Mouse (Mus musculus): ENCODE results near the gene BC107364. TPM values are rescaled to one million over a fixed set of nuclear protein-coding genes. Genes with fewer than 3 reads are reported as not detected.
"Not testable (repeated sequence)": the region's sequence is repeated elsewhere in the genome, so short reads cannot be mapped to it uniquely, and the experiment has no call there.

Gene BC107364
- polyA plus RNA-seq, 1 experiment from 2014 or later, result 0.46 TPM

DNA sequence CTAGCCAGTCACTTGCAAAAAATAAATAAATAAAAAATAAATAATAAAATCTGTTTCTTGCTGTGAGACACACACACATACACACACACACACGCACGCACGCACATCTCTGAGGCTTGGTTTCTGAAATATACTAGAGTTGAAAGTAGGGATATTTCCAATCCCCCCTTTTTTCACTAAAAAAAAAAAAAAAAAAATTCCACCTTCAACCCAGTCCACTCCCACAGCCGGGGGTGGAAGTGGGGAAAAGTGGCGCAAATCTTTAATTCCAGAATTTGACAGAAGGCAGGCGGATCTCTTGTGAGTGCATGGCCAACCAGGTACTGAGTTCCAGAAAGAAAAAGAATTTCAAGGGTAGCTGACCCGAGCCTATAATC is 37.2 kb downstream of the BC107364 start:
- no peak for DNase-seq (ENCODE audit: low spot score)

DNA sequence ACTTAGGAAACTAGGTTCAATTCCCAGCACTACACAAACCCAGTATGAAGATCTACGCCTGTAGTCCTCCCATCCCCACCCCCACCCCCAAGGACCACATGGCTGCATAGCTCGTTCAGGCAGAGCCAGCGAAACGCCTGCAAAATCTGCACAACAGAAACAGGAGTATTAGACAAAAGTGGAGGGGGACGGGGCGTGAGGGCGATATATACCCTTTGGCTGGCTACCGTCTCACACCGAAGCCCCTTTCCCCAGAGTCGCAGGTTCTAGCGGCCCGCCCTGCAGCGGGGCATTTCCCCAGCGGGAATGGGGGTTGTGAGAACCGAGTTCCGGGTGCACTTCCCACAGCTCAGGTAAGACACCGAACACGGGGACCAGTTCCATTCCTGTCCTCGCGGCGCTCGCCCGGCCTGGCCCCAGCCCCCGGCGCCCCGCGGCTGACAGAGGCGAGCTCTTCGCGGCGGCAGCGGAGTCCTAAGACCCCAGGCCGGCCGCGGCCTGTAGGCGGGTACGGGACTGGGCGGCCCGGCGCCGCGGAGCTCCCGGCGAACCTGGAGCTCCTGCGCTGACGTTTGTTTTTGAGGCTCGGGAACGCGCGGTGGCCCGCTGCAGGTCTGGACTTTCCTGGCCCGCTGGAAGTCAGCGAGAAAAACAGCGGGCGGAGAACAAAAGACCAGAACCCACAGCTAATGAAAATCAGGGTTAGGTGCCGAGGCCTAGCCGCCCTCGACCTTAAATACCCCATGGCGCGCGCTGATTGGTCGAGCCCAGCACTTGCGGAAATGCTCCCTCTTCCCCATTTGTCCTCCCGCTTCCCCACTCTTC is 37.8 kb downstream of the BC107364 start:
- DNase-seq (ENCODE audit: low spot score), result peak; percentile 83

DNA sequence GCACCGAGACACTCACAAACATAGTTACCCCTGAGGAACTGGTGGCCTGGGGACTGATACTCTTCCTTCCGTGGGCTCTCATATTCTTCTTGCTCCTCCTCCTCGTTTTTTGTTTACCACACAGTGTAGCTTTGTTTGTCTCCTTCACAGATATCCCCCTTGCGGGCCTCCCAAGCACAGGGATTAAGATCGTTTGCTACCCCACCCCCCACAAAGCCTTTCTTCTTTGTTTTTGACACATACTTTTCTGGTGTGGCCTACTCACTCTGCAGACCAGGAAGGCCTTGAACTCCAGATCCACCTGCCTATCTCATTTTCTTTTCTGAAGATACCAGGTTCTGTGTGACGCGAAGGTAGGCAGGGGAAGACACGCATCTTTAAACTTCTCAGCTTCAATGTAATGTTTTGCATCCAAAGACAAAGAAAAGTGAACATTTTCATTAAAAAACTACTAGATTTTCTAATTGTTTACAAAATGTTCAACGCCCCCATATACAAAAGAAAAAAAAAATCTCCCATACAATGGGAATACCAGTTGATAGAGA is 38.5 kb downstream of the BC107364 start:
- peak; percentile 16 for DNase-seq (ENCODE audit: low spot score)

DNA sequence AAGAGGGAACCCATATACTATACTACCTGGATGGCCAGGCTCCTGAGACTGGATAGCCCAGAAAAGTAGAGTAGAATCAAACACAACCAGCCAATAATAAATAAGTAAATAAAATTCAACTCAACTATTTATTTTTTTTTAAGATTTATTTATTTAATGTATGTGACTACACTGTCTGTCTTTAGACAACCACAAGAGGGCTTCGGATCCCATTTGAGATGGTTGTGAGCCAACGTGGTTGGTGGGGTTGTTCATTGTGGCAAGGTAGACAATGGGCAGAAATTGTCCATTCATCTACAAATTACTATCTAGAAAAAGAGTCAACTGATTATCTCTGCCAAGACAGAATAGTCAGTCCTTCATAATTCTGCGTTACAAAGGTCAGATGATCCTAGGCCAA is 40.3 kb downstream of the BC107364 start:
- DNase-seq (ENCODE audit: low spot score), result no peak

DNA sequence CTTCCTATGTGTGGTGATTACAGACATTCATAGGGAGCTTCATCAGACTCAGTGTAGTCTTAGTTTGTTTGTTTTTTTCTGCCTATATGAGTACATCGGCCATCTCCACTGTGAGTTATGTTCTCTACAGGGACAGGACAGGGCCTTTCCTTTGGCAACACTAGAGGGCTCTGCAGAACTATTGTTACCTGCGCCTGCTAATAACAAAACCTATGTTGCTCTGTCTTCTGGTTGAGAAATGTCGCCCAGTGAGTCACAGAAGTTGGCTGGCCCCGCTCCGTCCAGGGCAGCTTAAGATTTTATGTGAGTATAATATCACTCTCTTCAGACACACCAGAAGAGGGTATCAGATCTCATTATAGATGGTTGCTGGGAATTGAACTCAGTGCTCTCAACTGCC is 41.1 kb downstream of the BC107364 start:
- peak; percentile 9 for DNase-seq (ENCODE audit: low spot score)

DNA sequence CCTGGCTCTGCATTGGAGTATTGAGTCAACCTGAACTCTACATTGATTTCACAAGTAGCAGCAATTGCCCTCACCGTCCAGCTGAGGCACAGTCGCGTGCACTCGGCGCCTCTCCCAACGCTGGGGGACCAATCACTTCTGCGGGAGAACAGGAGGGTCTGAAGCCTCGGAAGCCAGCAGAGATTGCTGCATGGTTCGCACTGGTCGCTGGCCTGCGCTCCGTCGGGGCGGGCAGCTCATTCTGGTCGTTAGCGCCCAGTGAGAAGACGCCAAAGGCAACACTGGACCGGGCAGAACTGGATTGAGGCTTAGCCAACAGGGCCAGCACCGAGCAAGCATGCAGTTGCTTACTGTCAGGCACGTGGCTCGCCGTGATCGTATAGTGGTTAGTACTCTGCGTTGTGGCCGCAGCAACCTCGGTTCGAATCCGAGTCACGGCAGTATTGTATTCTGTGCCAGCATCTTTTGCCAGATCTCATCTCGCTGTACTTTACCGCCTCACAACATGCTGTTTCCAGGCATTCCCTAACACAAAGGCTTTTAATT is 42.3 kb downstream of the BC107364 start:
- DNase-seq (ENCODE audit: low spot score), result no peak

DNA sequence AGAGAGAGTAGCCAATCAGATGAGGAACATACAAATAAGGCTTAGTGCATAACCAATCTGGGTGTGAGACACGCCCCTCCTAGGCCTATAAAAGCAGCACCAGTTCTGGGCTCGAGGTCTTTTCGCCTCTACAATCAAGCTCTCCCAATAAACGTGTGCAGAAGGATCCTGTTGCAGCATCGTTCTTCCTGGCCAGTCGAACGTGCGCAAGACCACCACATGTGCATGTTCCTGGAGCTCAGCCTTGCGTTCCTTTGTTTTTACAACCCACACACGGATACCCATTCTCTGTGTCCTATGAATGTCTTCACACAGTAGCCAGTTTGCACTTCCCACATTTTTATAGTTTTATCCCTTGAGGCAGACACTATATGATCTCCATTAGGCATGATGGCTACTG is 44.0 kb downstream of the BC107364 start:
- DNase-seq (ENCODE audit: low spot score), result not testable (repeated sequence)

DNA sequence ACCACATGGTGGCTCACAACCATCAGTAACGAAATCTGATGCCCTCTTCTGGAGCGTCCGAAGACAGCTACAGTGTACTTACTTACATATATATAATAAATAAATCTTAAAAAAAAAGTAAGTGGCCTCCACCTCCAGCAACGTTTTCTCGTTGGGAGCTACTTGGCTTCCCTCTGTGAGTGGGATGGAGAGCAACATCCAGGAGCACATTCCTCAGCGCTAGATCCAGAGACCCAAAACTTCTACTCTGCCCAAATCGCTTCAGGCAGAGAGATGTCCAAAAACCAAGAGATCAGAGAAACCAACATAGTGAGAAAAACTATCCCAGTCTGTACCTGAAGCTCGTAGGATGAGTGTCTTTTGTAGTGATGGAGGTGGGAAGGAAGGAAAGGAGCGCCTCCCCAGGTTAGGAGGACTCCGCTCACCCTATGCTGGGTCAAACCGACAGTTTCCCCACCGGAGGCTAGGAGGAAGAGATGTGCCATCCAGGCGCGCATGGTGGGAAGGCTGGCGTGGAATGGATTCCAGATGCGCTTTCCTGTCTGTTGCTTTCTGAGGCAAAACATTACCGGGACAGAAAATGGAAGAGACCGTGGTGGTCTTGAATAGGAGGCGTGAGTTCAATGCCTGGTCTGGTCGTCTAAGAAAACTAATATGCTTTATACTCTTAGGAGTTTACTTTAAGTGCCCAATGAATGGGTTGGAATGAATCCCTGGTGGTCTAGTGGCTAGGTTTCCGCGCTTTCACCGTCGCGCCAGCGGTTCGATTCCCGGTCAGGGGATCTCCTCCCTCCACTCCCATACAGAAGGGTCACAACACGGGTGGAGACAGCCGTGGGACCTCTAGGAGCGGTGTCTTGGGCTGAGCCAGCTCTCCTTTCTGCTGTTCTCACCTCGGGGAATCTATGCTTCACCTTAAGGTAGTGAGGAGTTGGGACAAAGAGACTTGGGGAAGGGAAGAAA is 46.3 kb downstream of the BC107364 start:
- no peak for DNase-seq (ENCODE audit: low spot score)

DNA sequence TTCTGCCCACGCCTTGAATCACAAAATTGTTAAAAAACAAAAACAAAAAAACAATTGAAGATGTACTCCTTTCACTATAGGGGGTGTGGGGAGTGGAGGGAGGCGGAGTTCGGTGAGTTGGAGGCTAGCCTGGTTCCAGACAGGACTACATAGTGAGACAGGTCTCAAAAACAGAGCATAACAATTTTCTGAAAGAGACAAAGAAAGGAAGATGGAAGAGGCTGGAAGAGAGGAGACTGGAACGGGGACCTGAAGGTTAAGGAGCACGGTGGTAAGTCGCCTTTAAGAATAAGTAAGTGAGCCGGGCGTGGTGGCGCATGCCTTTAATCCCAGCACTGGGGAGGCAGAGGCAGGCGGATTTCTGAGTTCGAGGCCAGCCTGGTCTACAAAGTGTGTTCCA is 47.1 kb downstream of the BC107364 start:
- no peak for DNase-seq (ENCODE audit: low spot score)

DNA sequence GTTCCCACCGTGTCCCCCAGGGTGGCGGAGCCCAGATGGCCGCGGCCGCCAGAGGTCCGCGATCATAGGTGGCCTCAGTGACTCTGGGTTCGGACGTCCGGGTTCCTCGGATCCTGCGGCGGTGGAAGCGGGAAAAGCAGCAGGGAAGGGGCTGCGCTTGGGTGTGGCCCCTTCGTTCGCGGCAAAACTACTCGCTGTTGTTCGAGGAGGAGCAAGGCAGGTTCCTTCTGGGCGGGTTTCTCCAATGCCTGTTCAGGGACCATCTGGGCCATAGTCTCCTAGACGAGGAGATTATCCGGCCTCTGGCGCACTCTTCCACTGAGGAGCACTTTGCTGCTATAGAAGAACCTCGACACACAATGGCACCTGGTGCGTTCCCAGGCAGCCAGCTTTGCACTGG is 47.7 kb downstream of the BC107364 start:
- no peak for DNase-seq (ENCODE audit: low spot score)

DNA sequence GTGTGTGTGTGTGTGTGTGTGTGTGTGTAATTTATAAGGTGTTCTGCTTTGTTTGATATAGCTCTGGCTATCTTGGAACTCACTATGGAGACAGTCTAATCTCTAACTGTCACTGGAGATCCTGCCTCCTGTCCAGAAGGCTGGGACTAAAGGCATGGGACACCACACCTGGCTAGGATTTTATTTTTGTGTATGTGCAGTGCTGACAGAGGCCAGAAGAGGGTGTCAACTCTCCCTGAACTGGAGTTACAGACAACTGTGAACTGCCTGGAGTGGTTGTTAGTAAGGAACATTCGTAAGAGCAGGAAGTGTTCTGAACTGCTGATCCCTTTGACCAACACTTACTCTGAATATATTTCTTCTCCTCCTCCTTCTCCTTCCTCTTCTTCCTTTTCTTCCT is 49.1 kb downstream of the BC107364 start:
- DNase-seq (ENCODE audit: low spot score), result peak; percentile 45

DNA sequence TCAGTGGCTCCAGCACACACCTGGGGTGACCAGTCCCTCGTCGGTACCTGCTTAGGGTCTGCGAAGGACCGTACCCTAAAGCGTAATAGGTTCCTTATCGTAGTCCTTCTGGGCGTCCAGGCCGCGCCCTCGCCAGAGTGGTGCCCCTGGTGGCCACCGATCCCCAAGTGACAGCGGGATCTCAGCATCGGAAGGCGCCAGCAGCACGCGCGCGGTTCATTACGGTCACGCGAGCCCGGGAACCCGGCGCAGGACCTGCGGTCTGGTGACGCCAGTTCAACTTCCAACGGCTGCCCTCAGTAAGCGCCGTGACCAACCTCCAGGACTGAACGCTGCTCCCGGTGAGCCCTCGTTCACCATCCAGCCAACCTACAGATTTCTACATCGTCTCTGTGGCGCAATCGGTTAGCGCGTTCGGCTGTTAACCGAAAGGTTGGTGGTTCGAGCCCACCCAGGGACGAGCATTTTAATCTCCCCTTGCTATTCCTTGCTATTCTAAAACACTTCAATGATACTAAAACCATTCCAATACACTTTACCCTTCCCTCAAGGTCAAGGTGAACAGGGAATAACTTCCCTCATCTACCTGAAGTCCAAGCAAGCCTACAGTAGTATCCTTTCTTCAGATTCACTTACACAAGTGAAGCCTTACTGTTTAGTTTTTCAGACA is 50.1 kb downstream of the BC107364 start:
- DNase-seq (ENCODE audit: low spot score), result peak; percentile 24

DNA sequence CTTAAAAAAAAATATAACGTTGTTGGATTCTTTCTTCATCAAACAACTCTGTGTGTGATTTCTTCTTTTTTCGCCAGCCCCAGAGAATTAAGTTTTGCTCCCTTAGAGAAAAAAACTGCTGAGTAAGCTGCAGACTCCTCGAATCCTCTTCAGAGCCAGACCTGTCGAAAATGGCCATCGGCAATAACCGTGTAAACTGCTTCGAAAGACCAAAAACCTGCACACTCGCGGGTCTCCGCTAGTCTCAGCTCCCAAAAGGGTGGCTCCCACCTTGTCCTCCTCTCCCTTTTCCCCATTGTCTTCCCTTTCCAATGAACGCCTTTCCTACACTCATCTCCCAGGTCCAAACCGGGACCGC is 50.7 kb downstream of the BC107364 start:
- no peak for DNase-seq (ENCODE audit: low spot score)

DNA sequence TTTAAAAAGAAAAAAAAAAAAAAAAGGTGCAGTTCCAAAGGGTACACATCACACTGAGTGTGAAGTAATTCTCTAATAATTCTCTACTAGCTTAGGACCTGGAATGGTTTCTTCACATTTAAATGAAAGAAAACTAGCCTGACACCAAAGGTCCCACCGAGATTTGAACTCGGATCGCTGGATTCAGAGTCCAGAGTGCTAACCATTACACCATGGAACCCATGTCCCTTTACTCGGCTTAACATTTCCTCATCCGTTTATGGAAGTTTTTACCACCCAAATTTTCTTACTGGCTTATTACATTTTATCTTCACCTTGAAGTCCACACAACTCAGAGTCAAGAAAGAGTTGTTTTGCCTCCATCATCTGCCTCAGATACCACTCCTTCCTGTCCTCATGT is 53.2 kb downstream of the BC107364 start:
- peak; percentile 23 for DNase-seq (ENCODE audit: low spot score)

DNA sequence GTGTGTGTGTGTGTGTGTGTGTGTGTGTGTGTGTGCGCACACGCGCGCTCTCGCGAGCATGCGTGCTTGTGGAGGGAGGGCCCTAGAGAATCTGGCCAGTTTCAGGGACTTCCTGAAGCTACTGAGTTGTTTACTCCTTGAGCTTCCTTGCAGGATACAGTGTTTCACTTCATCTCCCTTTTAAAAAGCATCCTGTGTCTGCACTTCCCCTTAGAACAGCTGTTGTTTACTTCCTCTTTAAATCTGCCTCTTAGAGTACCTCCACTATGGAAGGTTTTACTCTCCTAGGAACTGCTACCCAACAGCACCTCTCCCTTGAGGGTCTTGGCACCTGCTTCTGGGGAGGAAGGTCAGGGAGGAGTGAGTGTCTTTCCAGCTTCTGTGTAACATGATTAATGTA is 55.2 kb downstream of the BC107364 start:
- no peak for DNase-seq (ENCODE audit: low spot score)

DNA sequence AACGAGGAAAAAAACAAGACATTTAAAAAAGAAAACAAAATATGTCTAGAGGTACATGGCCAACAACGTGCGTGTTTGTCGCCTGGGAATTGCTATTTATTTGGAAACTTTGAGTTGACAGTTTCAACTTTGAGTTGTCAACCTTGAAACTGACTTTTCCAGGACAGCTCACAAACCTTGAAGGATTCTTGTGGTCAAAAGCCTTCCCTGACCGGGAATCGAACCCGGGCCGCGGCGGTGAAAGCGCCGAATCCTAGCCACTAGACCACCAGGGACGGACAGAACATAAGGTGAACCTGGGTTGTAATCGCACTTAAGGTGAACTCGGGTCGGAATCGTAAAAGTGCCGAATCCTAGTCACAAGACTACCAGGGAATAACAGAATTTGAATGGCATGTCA is 64.9 kb downstream of the BC107364 start:
- DNase-seq (ENCODE audit: low spot score), result not testable (repeated sequence)

Other genes starting within 250 kb of the BC107364 start
- 84.7 and 86.0 TPM in 2 replicates for gene Bola1, start 232.6 kb downstream of the BC107364 start, polyA plus RNA-seq (2015; fragmentation: Nextera tagmentation; extraction: Ambion mirVana)
- 0.94 and 1.8 TPM in 2 replicates for gene Hist2h2ab, start 232.4 kb downstream of the BC107364 start, polyA plus RNA-seq (2015; fragmentation: Nextera tagmentation; extraction: Ambion mirVana)
- gene Hist2h2ac, start 231.4 kb downstream of the BC107364 start, polyA plus RNA-seq (2015; fragmentation: Nextera tagmentation; extraction: Ambion mirVana), result 41.4 and 51.6 TPM in 2 replicates
- gene Hist2h2be, start 231.2 kb downstream of the BC107364 start, polyA plus RNA-seq (2015; fragmentation: Nextera tagmentation; extraction: Ambion mirVana), result 8.6 and 10.0 TPM in 2 replicates
- gene Hist2h3c2, start 213.2 kb downstream of the BC107364 start, polyA plus RNA-seq (2015; fragmentation: Nextera tagmentation; extraction: Ambion mirVana), result 30.0 and 47.7 TPM in 2 replicates
- gene Hist2h2aa2, start 212.0 kb downstream of the BC107364 start, polyA plus RNA-seq (2015; fragmentation: Nextera tagmentation; extraction: Ambion mirVana), result 215 and 339 TPM in 2 replicates
- 117 and 143 TPM in 2 replicates for gene Hist2h2aa1, start 206.8 kb downstream of the BC107364 start, polyA plus RNA-seq (2015; fragmentation: Nextera tagmentation; extraction: Ambion mirVana)
- 0.64 and 0.76 TPM in 2 replicates for gene Hist2h3c1, start 205.6 kb downstream of the BC107364 start, polyA plus RNA-seq (2015; fragmentation: Nextera tagmentation; extraction: Ambion mirVana)
- 101 and 145 TPM in 2 replicates for gene Hist2h4, start 189.0 kb downstream of the BC107364 start, polyA plus RNA-seq (2015; fragmentation: Nextera tagmentation; extraction: Ambion mirVana)
- gene Hist2h3b, start 183.7 kb downstream of the BC107364 start, polyA plus RNA-seq (2015; fragmentation: Nextera tagmentation; extraction: Ambion mirVana), result 278 and 396 TPM in 2 replicates
- 47.9 and 71.3 TPM in 2 replicates for gene Hist2h2bb, start 182.6 kb downstream of the BC107364 start, polyA plus RNA-seq (2015; fragmentation: Nextera tagmentation; extraction: Ambion mirVana)
- 3.4 and 5.0 TPM in 2 replicates for gene Fcgr1, start 158.3 kb downstream of the BC107364 start, polyA plus RNA-seq (2015; fragmentation: Nextera tagmentation; extraction: Ambion mirVana)
- 0.13 and 0.18 TPM in 2 replicates for gene Hfe2, start 72.9 kb upstream of the BC107364 start, polyA plus RNA-seq (2015; fragmentation: Nextera tagmentation; extraction: Ambion mirVana)
- gene Txnip, start 105.7 kb upstream of the BC107364 start, polyA plus RNA-seq (2015; fragmentation: Nextera tagmentation; extraction: Ambion mirVana), result 260 TPM in 2 replicates
- gene Gm16253, start 124.7 kb upstream of the BC107364 start, polyA plus RNA-seq (2015; fragmentation: Nextera tagmentation; extraction: Ambion mirVana), result 0.42 and 0.46 TPM in 2 replicates
- 25.8 and 28.8 TPM in 2 replicates for gene Polr3gl, start 141.9 kb upstream of the BC107364 start, polyA plus RNA-seq (2015; fragmentation: Nextera tagmentation; extraction: Ambion mirVana)
- gene Ankrd34a, start 144.3 kb upstream of the BC107364 start, polyA plus RNA-seq (2015; fragmentation: Nextera tagmentation; extraction: Ambion mirVana), result 0.07 and 0.09 TPM in 2 replicates
- 1.7 TPM in 2 replicates for gene Lix1l, start 148.8 kb upstream of the BC107364 start, polyA plus RNA-seq (2015; fragmentation: Nextera tagmentation; extraction: Ambion mirVana)
- 146 and 155 TPM in 2 replicates for gene Rbm8a, start 177.6 kb upstream of the BC107364 start, polyA plus RNA-seq (2015; fragmentation: Nextera tagmentation; extraction: Ambion mirVana)
- 50.0 and 52.6 TPM in 2 replicates for gene Pex11b, start 183.1 kb upstream of the BC107364 start, polyA plus RNA-seq (2015; fragmentation: Nextera tagmentation; extraction: Ambion mirVana)
- gene Gm42957, start 183.2 kb upstream of the BC107364 start, polyA plus RNA-seq (2015; fragmentation: Nextera tagmentation; extraction: Ambion mirVana), result not detected in 2 replicates
- 0.31 and 0.35 TPM in 2 replicates for gene Itga10, start 193.3 kb upstream of the BC107364 start, polyA plus RNA-seq (2015; fragmentation: Nextera tagmentation; extraction: Ambion mirVana)
- gene Ankrd35, start 217.8 kb upstream of the BC107364 start, polyA plus RNA-seq (2015; fragmentation: Nextera tagmentation; extraction: Ambion mirVana), result 1.5 and 1.9 TPM in 2 replicates
- 11.9 and 12.3 TPM in 2 replicates for gene Pias3, start 244.1 kb upstream of the BC107364 start, polyA plus RNA-seq (2015; fragmentation: Nextera tagmentation; extraction: Ambion mirVana)

Measured in thymus, postnatal 0 days (tissue).